Mouse (Mus musculus) liver, embryonic 14.5 days (tissue): ENCODE data around the gene Hoxa6. TPM values are rescaled to one million over a fixed set of nuclear protein-coding genes. Genes with fewer than 3 reads are reported as not detected.

Source experiments
- ATAC-seq: fragments of 200-750 bp; cut with Nextera tagmentation; 2 replicates; pipeline ENCODE4 v1.8.0; 2017; ENCODE audit warnings: moderate number of reproducible peaks, mild to moderate bottlenecking, moderate library complexity; ENCODE audit not compliant: insufficient read depth
- DNase-seq, 3 experiments: peaks; one replicate each; pipeline ENCODE4 v3.0.0-alpha.2; 2012 to 2013; ENCODE audit warnings: low read depth in 3 of 3, low spot score in 3 of 3
- H3K27ac ChIP-seq: fragments of 300-500 bp; sonication (generic); 2 replicates; pipeline ENCODE4 v1.5.1; 2014; ENCODE audit warnings: moderate library complexity, mild to moderate bottlenecking, control low read depth, inconsistent platforms
- H3K27me3 ChIP-seq: fragments of 300-500 bp; sonication (generic); 2 replicates; pipeline ENCODE4 v1.6.1; 2014; ENCODE audit warnings: mild to moderate bottlenecking, low read length, moderate library complexity; ENCODE audit not compliant: control insufficient read depth, insufficient read depth
- H3K36me3 ChIP-seq: fragments of 300-500 bp; sonication (generic); replicated peaks from 2 replicates; pipeline ENCODE4 v1.6.1; 2014; ENCODE audit warnings: low read depth; ENCODE audit not compliant: control insufficient read depth, insufficient read depth
- H3K4me1 ChIP-seq, 2 experiments: fragments of 200-500 bp in 1 of 2; fragments of 300-500 bp in 1 of 2; sonication (generic) in 1 of 2; replicated peaks; 2 replicates each; pipeline ENCODE4 v1.6.1; 2012 to 2014; ENCODE audit warnings: antibody characterized with exemption in 1 of 2, inconsistent platforms in 1 of 2, low read length in 1 of 2; ENCODE audit not compliant: control insufficient read depth in 2 of 2, insufficient read depth in 2 of 2
- H3K4me2 ChIP-seq: fragments of 300-500 bp; sonication (generic); 2 replicates; pipeline ENCODE4 v1.6.1; 2014; ENCODE audit warnings: low read depth, mild to moderate bottlenecking, control low read depth, moderate library complexity
- H3K4me3 ChIP-seq, 2 experiments: fragments of 200-500 bp in 1 of 2; fragments of 300-500 bp in 1 of 2; sonication (generic) in 1 of 2; 2 replicates each; pipeline ENCODE4 v1.5.1; 2012 to 2014; ENCODE audit warnings: low read depth in 2 of 2, low read length in 2 of 2, mild to moderate bottlenecking in 2 of 2, control low read depth in 1 of 2, inconsistent platforms in 1 of 2, moderate library complexity in 1 of 2; ENCODE audit not compliant: insufficient read depth in 1 of 2
- H3K9ac ChIP-seq: fragments of 300-500 bp; sonication (generic); replicated peaks from 2 replicates; pipeline ENCODE4 v1.6.1; 2014; ENCODE audit warnings: mild to moderate bottlenecking, control low read depth, moderate library complexity
- H3K9me3 ChIP-seq: fragments of 300-500 bp; sonication (generic); 2 replicates; pipeline ENCODE4 v1.6.1; 2016; ENCODE audit warnings: low read length, mixed read lengths; ENCODE audit not compliant: control insufficient read depth
- CTCF ChIP-seq: IDR thresholded peaks from 2 replicates; pipeline ENCODE4 v1.5.1; 2016; ENCODE audit warnings: antibody characterized with exemption, low read depth, control low read depth
- EP300 ChIP-seq: IDR thresholded peaks from 2 replicates; pipeline ENCODE4 v1.6.1; 2016; ENCODE audit warnings: antibody characterized with exemption, low read depth
- WGBS: fragments of 180-500 bp; shearing (Covaris S2); extraction: QIAGEN DNeasy Blood & Tissue Kit; methylation state at CpG from one replicate; pipeline ENCODE4 v1.1.7; 2014; ENCODE audit not compliant: insufficient replicate concordance; 5-methylcytosine and 5-hydroxymethylcytosine counted together
- polyA plus RNA-seq, 2 experiments: library from polyadenylated mRNA; depleted of rRNA in 1 of 2; stranded (reverse) in 1 of 2; unstranded in 1 of 2; fragments of >200 nt; fragmentation: Nextera tagmentation in 1 of 2; extraction: Ambion mirVana in 1 of 2; gene quantifications; 2 replicates each; pipeline versions ENCODE4 v1.2.1 to v1.2.3; 2012 to 2014

Hoxa6 gene
- polyA plus RNA-seq, 2 experiments, result not detected

GRCm38 (mm10) chr6:52228475-52229465 lies 20.2 kb upstream of the Hoxa6 start:
- ATAC-seq (no peak), DNase-seq (no peak)
- Histone ChIP-seq H3K9me3 (no peaks in the 10 kb centered on the region), H3K4me3 (no peak overlapping the region), H3K4me1 (no peaks in the 10 kb centered on the region), H3K27ac (no peak overlapping the region), H3K36me3 (no peaks in the 10 kb centered on the region), H3K4me2 (no peak overlapping the region), H3K27me3 (peaks cover 97% of the 10 kb centered on the region), H3K9ac (no peak overlapping the region)
- 2% methylated on average over 38 of the region's 38 CpGs for WGBS
- TF ChIP-seq CTCF (no peak), EP300 (no peak)

- no peak for ATAC-seq
These were observed 19.1 kb upstream of the Hoxa6 start for GRCm38 (mm10) chr6:52227470-52228222.

DNA sequence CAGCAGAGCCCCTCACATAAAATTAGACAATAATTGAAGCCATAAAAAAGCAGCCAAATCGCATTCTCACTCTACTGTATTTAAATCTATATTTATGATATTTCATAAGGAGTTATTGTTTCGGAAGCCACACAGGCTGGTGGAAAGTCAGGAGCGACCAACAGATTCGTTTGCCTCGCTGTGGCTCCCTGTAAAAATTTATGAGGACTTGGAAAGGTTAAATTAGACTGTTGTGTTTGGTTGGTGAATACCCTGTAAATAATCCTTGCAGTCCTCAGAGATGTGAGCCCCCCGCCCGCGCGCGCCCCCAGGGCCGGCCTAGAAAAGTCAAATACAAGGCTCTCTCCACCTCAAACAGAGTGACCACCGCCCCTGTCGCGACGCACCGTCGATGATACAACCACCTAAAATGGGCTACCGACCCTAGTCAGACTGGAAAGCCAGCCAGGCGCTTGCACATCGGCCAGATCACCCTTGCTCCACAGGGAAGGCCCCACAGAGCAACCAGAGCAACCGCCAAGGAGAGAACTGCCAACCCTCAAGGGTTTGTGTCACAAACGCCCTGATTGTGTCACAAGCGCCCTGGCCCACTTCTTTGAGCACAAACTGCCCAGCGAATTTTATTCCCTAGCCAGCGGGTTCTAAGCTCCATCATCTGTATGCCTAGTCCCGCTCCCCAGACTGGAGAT lies 18.2 kb upstream of the Hoxa6 start:
- no peak overlapping the region for H3K4me3 ChIP-seq
- H3K27ac ChIP-seq, result no peak overlapping the region
- no peak overlapping the region for H3K4me2 ChIP-seq
- peaks cover 97% of the 10 kb centered on the region for H3K27me3 ChIP-seq
- no peaks in the 10 kb centered on the region for H3K36me3 ChIP-seq
- no peaks in the 10 kb centered on the region for H3K9me3 ChIP-seq
- H3K4me1 ChIP-seq, result no peaks in the 10 kb centered on the region
- TF ChIP-seq EP300 (no peak), CTCF (no peak)
- H3K9ac ChIP-seq, result no peak overlapping the region
- no peak for DNase-seq
- ATAC-seq, result no peak
- WGBS, result 9% methylated on average over 26 of the region's 26 CpGs

More at GRCm38 (mm10) chr6:52227470-52228222, 19.1 kb upstream of the Hoxa6 start:
- no peak overlapping the region for H3K4me2 ChIP-seq
- TF ChIP-seq EP300, result no peak
- no peak for TF ChIP-seq CTCF
- no peak overlapping the region for H3K4me3 ChIP-seq
- no peak for DNase-seq
- no peak overlapping the region for H3K9ac ChIP-seq
- H3K27me3 ChIP-seq, result peaks cover 97% of the 10 kb centered on the region
- H3K27ac ChIP-seq, result no peak overlapping the region
- H3K4me1 ChIP-seq, result no peaks in the 10 kb centered on the region
- 21% methylated on average over 11 of the region's 11 CpGs for WGBS
- no peaks in the 10 kb centered on the region for H3K36me3 ChIP-seq
- H3K9me3 ChIP-seq, result no peaks in the 10 kb centered on the region

GRCm38 (mm10) chr6:52225612-52226568 lies 17.4 kb upstream of the Hoxa6 start:
- H3K27me3 ChIP-seq, result peaks cover 98% of the 10 kb centered on the region
- no peak for TF ChIP-seq EP300
- TF ChIP-seq CTCF, result no peak
- H3K4me1 ChIP-seq, result no peaks in the 10 kb centered on the region
- H3K36me3 ChIP-seq, result no peaks in the 10 kb centered on the region
- no peak overlapping the region for H3K27ac ChIP-seq
- peak overlapping the region in 1 of 2 experiments; percentile 8; a peak in 1 of 4 replicates for H3K4me3 ChIP-seq
- 0 out of 2 replicates have a peak overlapping the region, but pooled peaks have one; percentile 6 for H3K4me2 ChIP-seq
- DNase-seq (no peak), ATAC-seq (no peak)
- H3K9ac ChIP-seq, result no peak overlapping the region
- WGBS, result 2% methylated on average over 66 of the region's 69 CpGs
- no peaks in the 10 kb centered on the region for H3K9me3 ChIP-seq
